Mouse (Mus musculus) left cerebral cortex, adult 2 months (tissue): ENCODE results near the gene Zfp661. TPM values are rescaled to one million over a fixed set of nuclear protein-coding genes. Genes with fewer than 3 reads are reported as not detected.

ENCODE experiments used
- DNase-seq, 2 experiments: peaks; one replicate each; pipeline ENCODE4 v3.0.0; 2021 to 2022; ENCODE audit warnings: low spot score in 2 of 2, mixed read lengths in 1 of 2; ENCODE audit errors: extremely low spot score in 1 of 2
- H3K27ac ChIP-seq: fragments of 200-600 bp; 2 replicates; pipeline ENCODE4 v1.8.1; 2022
- H3K4me3 ChIP-seq: fragments of 200-600 bp; 2 replicates; pipeline ENCODE4 v1.8.1; 2022
- CTCF ChIP-seq: fragments of 200-600 bp; IDR thresholded peaks from 2 replicates; pipeline ENCODE4 v1.8.1; 2022; ENCODE audit warnings: antibody characterized with exemption, mild to moderate bottlenecking, moderate library complexity
- intact Hi-C: fragments of 180-260 bp; cut with DNase I; formaldehyde crosslinking; loops from one replicate; pipeline ENCODE4 v1.15.1; 2025
- long read RNA-seq, 2 experiments: library from polyadenylated mRNA; stranded (forward); transcript quantifications; one replicate each; pipeline ENCODE4 v2.0.0; 2021; ENCODE audit warnings: borderline mapping rate in 2 of 2
- total RNA-seq, 2 experiments: library from RNA; stranded (reverse); gene quantifications; 2 replicates each; pipeline ENCODE4 v1.2.3; 2021

Zfp661 gene
- total RNA-seq: 1 to 10 TPM; 6.3 to 8.1 TPM
- long read RNA-seq, experiment 1, partial matches to known transcripts: 6 of 9 reads
- long read RNA-seq, experiment 1, other reads (novel, unspliced or antisense): 1 of 9 reads
- long read RNA-seq, experiment 2, partial matches to known transcripts: 0 of 8 reads
- long read RNA-seq, experiment 2, other reads (novel, unspliced or antisense): 5 of 8 reads

DNA sequence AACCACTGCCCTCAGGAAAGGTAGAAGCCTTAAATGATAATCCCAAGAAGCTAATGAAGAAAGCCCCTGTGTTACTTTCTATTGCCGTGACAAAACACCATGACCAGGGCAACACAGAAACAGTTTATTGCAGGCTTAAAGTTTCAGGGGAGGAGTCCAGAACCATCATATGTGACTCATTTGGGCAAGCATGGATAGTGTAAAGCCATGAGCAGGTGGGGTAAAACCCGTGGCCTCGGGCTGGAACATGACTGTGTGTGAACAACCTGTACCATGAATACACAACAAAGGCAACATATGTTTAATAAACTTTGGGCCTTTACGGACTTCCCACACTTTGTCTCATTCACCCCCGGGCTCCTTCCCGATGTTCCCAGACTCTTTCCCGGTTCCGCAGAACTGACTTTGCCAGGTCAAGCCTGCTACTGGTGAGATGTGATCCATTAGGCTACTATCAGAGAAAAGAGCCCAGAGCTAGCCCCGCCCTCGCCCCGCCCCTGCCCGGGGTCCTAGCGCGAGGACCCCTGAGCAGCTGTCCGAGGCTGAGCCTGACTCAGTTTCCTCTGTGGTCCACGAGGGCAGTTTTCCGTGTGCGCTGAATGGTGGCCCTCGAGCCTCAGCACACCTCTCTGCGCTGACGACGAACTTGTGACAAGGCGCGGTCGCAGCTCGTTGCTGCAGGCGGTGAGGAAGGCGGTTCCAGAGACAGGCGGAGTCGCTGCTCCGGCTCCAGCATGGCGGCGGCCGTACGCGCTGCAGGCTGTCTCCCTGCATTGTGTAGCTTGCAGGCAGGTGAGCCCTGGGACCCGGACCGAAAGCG, at the start of gene Zfp661, which contains the start of gene Mrps5:
Gene Zfp661 (minus strand): TSS at position 401 of the 820 bp plus-strand sequence.
Gene Mrps5 (plus strand): TSS at position 529 of the 820 bp plus-strand sequence.
- no peak; the same call in 1 of the 2 replicates for TF ChIP-seq CTCF
- Histone ChIP-seq H3K27ac (peak within 1 kb of the TSS; percentile 100), H3K4me3 (peak within 1 kb of the TSS; percentile 97)
- peak; percentile 81 for DNase-seq
- intact Hi-C loops: no loop called here

DNA sequence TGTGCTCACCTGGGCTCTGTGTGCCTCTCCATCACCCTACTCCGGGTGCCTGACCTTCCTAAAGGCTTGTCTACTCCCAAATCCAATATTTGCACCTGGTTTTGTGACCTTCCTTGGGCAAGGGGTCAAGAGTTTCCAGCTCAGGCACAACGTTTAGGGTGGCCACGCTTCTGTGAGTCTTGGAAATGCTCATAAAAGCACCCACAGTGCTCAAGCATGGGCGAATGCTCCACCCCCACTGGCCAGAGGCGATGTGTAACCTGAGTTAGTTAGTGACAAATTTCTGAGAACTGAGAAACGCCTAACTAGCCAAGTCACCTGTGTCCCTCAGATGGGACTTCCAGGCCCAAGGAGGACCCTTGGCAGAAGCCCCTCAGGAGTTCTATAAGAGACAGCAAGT, 48.7 kb upstream of the Zfp661 start:
- intact Hi-C loops: no loop called here
- TF ChIP-seq CTCF: no peak
- no peak overlapping the region for H3K27ac ChIP-seq
- H3K4me3 ChIP-seq: no peak overlapping the region
- no peak for DNase-seq

DNA sequence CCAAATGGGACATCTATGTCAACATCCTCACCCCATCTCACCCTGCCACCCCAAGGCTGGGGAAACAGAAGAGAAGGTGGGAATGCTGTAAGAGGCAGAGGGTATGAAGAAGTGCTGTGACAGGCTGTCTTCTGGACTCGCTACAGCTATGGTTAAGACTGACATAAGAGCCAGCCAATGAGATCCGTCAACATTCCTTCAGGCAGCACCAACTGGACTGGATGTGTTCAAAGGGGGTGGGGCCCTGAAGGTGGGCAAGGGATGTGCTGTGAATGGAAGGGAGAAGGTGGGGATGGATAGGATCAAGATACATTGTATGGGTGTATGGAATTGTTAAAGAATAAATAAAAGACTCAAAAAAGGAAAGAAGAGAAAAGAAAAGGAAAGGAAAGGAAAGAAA, 45.7 kb upstream of the Zfp661 start:
- DNase-seq: no peak
- intact Hi-C loops: no loop called here
- Histone ChIP-seq H3K4me3 (no peak overlapping the region), H3K27ac (no peak overlapping the region)
- TF ChIP-seq CTCF: no peak

DNA sequence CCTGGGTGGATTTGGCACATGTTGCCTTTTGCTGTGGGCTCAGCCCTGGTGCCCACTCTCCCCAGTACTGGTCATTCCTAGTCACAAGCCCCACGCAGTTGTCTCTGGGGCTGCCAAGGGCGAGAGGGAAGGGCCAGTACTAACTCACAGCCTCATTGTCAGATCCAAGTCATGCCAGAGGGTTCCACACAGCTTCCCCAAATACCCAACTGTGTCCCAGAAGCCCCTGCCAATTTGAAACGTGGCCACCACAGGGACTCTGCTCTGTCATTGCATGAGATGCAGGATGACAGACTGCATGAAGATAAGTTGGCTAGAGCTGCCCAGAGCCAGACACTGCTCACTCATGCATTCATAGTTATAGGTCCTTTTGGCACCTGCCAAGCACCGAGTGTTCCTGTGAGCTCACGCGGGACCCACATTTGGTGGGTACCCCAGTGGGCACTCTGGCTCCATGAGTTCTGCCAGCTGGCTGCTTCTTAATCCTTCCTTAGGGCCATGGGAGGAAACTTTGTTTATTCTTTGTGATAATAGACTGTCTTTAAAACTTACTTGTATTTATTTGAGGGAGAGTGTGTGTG, 41.2 kb upstream of the Zfp661 start:
- no peak for DNase-seq
- Histone ChIP-seq H3K27ac (peak overlapping the region; percentile 51; the same call in 1 of the 2 replicates), H3K4me3 (no peak overlapping the region)
- intact Hi-C loops: no loop called here
- TF ChIP-seq CTCF: no peak

DNA sequence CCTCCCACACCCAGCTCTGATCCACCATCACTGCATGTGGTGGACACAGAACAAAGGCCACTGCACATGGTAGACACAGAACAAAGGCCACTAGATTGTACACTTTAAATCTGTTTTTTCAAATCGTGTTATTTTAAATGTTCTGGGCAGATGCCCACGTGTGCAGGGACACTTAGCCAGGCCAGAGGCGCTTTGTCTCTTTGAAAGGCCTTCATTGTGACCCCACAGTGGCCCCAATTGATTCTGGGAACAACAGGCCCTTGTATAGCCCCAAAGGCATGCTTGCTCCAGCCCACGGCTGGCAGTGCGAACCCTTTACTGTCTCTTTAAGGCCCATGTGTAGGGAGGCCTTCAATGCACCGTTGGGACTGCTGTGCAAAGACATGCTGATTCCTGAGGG, 40.5 kb upstream of the Zfp661 start:
- no peak for DNase-seq

DNA sequence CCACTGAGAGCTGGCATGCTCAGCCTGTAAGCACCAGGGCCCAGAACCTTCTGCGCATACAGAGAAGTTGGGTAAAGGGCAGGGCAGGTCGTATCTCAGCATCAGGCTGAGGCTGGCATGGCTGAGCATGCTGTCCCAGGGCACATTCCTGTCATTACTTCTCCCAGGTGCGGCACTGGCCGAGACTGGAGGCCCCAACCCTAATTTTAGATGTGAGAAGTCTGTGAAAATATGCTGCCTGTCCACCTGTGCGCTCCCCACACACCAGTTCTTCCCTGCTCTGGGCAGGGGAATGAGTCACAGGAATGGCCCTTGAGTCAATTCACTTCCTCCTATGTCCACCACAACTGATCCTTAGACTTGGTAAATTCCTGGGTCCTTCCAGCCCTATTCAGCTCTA, 38.8 kb upstream of the Zfp661 start:
- no peak for DNase-seq
- Histone ChIP-seq H3K4me3 (no peak overlapping the region), H3K27ac (no peak overlapping the region)
- no peak for TF ChIP-seq CTCF
- intact Hi-C loops: no loop called here

More for the DNA sequence above, 40.5 kb upstream of the Zfp661 start:
- Histone ChIP-seq H3K27ac (peak overlapping the region; percentile 58; the same call in 1 of the 2 replicates), H3K4me3 (no peak overlapping the region)
- TF ChIP-seq CTCF: no peak
- intact Hi-C loops: no loop called here

DNA sequence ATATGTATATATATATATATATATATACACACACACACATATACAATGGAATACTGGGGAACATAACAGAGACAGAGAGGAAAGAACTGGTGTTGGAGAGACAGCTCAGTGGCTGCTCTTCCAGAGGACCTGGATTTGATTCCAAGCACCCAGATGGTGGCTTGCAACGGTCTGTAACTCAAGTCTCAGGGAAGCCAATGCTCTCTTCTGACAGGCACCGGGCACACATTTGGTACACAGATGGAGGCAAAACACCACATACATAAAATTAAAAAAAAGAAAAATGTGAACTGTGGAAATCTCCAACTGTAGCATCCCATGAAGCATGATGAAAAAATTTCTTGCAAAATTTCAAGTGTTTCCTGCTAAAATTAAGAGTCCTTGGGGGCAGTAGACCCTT, 37.9 kb upstream of the Zfp661 start:
- intact Hi-C loops: no loop called here

DNA sequence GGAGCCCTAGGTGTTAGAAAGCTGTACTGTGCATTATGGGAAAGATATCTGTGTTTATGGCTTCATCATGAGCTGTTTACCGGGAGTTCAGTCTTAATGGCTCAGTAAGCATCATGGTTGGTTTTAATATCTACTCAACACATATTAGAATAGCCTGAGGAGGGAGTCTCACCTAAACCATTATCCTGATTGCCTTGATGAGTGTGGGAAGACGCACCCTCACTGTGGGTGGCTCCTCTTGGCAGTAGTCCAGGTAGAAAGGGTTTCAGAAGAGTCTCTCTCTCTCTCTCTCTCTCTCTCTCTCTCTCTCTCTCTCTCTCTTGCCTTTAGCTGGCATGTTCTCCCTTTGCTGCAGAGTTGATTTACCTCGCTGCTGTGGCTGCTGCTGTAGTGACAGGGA, 35.2 kb upstream of the Zfp661 start:
- H3K27ac ChIP-seq: no peak overlapping the region
- H3K4me3 ChIP-seq: no peak overlapping the region
- TF ChIP-seq CTCF: no peak
- no peak for DNase-seq
- intact Hi-C loops: no loop called here

More for the DNA sequence above, 37.9 kb upstream of the Zfp661 start:
- no peak for DNase-seq
- no peak for TF ChIP-seq CTCF
- no peak overlapping the region for H3K4me3 ChIP-seq
- no peak overlapping the region for H3K27ac ChIP-seq

DNA sequence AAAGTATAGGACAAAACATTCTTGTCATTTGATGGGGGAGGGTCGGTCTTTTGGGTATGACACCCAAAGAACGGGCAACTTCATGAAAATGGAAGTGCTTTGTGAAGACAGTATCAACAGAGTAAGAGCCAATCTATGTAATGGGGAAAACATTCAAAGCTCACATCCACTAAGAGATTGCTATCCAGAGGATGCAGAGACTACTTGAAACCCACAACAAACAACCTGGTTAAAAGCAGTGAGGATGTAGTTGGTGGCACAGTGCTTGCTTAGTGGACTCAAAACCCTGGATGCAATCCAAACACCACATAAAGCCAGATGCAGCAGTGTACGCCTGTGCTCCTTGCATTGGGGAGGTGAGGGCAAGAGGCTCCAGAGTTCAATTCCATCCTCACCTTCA, 32.4 kb upstream of the Zfp661 start:
- Histone ChIP-seq H3K27ac (no peak overlapping the region), H3K4me3 (no peak overlapping the region)
- no peak for TF ChIP-seq CTCF
- DNase-seq: no peak
- intact Hi-C loops: no loop called here

DNA sequence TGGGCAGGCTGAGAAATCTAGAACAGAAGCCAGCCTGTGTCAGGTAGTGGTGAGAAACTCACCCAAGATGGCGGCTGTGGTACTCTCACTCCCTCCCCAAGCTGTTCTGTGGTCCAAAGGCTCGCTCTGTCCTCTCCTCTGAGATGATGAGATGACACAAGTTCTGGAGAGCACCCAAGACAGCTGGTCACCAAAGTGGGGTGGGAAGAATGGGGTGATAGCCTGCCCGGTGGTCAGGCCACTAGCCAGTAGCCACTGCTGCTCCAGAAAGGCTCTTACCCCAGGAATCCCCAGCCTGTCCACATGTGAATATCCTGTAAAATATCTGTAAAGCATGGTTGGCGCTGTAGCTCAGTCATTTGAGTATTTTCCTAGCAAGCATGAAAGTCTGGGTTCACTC, 25.4 kb upstream of the Zfp661 start:
- DNase-seq: no peak
- TF ChIP-seq CTCF: no peak
- Histone ChIP-seq H3K27ac (peak overlapping the region; percentile 66), H3K4me3 (no peak overlapping the region)
- intact Hi-C loops: no loop called here

DNA sequence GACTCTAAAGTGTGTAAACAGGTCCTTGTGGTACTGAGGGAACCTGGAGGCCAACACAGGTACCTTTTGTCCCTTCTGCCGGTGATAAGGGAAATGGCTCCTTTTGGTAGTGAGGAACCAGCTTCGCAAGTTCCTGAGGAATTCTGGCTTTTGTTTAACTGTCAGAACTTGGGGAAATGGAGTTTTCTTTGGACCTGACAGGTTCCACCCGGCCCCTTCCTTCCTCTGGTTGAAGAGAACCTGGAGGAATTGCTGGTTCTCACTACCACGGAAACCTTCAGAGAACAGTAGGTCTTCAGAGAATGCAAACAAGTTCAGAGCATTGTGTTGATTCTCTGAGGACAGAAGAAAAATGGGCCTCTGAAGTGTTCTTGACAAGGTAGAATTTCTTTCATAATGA, 24.5 kb upstream of the Zfp661 start:
- H3K27ac ChIP-seq: peak overlapping the region; percentile 66
- no peak; the same call in 1 of the 2 replicates for TF ChIP-seq CTCF
- intact Hi-C loops: no loop called here
- no peak for DNase-seq
- H3K4me3 ChIP-seq: no peak overlapping the region

DNA sequence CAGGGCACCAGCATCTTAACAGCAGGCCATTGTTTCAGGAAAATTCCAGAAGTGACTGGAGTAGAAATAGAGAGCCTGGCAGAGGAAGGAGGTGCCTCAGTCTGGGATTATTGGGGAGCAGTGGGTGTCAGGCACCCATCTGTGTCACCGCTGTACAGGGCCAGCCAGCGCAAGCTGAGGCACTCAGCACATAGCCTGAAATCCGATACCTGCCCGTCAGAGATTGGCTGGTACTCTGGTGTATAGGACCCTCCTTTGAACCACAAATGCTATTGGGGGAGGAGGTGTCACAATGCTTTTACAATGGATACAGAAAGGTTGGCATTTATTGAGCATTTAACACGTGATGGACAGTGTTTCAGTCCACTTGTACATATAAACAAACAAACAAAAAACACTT, 22.1 kb upstream of the Zfp661 start:
- Histone ChIP-seq H3K27ac (no peak overlapping the region), H3K4me3 (no peak overlapping the region)
- no peak for TF ChIP-seq CTCF
- DNase-seq: no peak
- intact Hi-C loops: loop anchor here (2.0 to 5.0 kb wide), 3 partner anchors 60 to 238 kb away; no protein-coding TSS in a partner anchor
